Mouse (Mus musculus) yolk sac, embryonic 10.5 days (tissue): ENCODE results near the gene Hunk.

Experiments used
- DNase-seq: peaks from one replicate; pipeline ENCODE4 v3.0.0-alpha.2; 2017; ENCODE audit warnings: low spot score

Gene Hunk

DNA sequence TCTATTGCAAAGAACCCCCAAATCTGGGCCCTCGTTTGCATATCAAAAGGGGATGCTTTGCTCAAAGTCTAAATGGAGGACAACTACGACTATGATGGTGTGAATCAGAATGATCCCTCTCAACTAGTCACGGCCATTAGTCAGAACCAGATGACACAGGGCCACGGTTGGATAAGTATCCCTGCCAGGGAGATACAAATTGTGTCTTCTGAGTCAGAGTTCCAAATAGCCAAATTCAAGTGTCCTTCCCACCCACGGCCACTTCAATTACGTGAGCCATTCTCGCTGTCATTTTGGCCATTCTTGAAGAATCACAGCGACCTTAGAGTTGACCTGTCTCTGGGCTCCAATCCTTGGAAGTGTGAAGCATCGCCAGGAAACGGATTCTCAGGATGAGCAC lies 119.4 kb downstream of the Hunk start:
- DNase-seq: no peak

DNA sequence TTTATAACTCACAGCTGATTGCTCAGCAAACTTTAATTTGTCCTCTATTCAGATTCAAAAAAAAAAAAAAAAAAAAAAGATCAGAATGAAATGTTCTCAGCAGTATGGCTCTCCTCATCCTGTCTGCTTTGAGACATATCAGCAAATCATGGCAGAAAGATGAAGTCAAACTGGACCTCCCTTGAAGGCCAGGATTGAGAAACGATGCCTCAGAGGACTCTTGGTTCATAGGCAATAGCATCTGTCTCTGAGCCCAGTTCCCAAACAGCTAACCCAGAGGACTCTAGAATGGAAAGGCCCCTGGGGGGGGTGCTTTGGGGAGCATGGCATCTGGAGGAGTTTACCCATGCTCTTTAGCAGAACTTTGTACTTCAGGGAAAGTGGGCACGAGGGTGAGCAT lies 119.9 kb downstream of the Hunk start:
- no peak for DNase-seq

- no peak for DNase-seq
These were observed 125.9 kb downstream of the Hunk start for GRCm38 (mm10) chr16:90511551-90512296.

- no peak for DNase-seq
These were observed 131.2 kb downstream of the Hunk start for GRCm38 (mm10) chr16:90517041-90517440.

DNA sequence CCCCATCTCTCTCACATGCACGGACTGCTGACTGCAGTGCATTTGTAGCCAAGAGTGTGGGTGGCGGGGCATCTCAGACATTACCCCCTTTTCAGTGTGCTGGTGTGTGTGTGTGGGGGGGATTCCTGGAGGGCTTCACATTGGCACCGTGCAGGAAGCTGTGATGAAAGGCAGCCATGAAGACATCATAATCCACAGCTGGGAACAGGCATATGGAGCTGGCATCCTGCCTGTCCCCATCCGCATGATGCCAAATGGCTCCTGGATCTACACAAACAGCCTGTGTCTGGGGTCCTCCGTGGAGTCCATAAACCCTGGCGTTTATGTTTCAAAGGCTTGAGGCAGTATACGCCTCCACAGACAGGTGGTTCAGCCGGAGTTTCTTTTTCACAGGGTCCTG lies 132.4 kb downstream of the Hunk start:
- DNase-seq: no peak

- no peak for DNase-seq
These were observed 133.0 kb downstream of the Hunk start for GRCm38 (mm10) chr16:90518732-90519295.

DNA sequence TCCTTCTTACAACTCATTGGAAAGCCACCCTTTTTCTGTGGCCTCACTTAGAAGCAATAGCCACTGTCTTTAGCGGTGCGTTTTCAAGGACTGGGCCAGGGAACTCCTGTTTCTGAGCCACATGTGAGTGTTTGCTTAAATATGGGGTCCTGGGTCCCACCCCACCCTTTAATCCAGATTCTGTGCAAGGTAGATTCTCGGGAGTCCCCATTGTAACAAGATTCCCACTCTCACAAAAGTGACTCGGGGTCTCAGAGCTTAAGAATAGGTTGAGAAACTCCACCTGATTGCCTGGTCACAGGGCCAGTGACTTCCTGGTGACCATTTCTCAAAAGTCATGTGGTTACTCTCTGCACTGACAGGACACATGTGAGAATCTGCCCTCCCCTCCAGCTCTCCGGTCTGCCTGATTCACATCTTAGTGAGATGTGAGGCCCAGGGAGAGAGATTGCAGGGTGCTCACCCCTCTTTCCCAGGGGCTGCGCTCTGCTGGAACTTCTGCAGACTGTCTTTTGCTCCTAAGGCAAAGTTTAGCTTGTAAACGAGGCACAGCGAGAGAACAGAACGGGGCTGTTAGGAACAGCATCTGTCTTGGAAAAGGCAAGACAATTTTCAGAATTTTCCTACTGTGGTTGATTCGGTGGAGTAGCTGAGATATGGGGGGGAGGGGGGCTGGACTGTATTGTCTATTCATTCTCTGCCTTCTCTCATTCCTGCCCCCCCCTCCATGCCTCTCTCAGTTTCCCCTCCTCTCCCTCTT lies 135.6 kb downstream of the Hunk start:
- no peak for DNase-seq

- DNase-seq: no peak
These were observed 136.1 kb downstream of the Hunk start for GRCm38 (mm10) chr16:90521951-90522255.

- no peak for DNase-seq
These were observed 136.8 kb downstream of the Hunk start for GRCm38 (mm10) chr16:90522575-90522974.

GRCm38 (mm10) chr16:90523373-90523772 lies 137.6 kb downstream of the Hunk start:
- peak; percentile 20 for DNase-seq

DNA sequence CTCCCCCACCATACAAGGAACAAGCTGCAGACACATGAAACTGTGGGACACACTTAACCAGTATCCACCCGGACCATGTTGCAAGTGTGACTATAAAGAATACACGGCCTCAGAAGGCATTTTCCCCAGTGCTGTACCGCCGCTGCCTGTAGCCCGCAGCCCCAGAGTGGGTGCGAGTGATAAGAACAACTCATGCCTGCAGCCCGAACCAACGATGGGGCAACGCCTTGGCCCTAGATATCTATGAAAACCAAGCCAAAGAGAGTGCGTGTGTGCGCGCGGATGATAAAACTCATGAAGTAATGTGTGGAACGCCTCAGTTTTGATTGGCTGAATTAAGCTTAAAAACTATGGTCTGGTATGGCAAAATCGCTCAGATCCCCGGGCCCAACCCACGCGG lies 138.1 kb downstream of the Hunk start:
- DNase-seq: peak; percentile 14

DNA sequence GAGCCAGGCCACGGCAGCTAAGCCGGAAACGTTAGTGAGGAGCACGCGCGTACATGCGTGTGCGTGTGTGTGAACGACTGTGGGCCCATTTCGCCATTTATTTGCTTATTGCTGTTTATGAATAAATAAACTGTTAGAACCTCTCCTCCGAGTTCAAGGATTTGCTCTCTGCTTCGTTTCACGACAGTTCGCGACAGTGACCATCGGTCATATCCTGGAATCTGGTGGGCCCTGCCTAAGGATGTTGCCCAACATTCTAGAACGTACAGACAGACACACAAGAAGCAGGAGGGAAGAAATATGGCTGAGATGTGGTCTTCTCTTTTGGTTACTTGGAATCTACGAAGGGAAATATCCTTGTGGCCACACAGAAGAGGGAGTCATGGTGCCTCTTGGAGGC lies 138.6 kb downstream of the Hunk start:
- no peak for DNase-seq

DNA sequence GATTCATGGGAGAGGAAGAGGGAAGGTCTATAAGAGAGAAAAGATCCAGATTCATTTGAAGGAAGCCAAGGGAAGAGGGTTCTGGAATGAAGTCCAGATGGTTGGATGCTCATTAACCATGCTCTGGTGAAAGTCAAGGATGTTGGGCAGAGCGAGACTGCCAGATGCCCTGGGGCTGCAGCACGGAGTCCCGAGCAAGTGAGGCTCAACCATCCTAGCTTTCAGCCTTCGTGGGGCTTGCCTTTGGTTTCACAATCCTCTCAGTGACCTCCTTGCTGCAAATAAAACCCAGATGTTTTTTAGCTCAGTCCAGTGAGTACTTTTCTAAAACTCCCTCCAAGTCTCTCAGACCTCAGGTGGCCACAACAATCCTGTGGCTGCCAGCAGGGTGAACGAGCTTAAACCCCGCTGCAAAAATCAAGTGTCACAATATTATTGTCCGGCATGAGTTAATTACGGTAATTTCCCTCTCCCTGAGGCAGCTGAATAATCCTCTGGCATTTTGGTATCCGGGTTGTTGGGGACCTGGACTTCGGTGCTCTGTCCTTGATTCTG lies 147.4 kb downstream of the Hunk start:
- DNase-seq: no peak

GRCm38 (mm10) chr16:90534591-90534990 lies 148.8 kb downstream of the Hunk start:
- no peak for DNase-seq

DNA sequence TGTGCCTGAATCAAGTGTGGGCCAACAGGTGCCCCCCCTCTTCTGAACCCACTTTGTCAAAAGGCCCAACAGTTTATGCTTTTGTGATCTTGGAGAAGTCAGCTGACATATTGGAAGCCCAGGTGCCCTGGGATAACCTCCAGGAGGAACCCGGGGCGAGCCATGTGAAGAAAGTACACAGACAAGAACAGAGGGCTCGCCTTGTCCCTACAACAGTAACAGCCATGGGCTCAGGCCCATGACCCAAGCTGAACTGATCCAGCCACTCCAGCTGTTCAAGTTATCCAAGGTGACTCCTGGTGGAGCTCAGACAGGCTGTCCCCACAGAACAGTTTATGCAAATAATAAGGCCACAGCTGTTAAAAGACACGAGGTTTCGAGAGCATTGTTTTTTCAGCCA lies 153.1 kb downstream of the Hunk start:
- no peak for DNase-seq

- DNase-seq: no peak
These were observed 155.4 kb downstream of the Hunk start for GRCm38 (mm10) chr16:90541191-90541590.

GRCm38 (mm10) chr16:90542383-90542782 lies 156.6 kb downstream of the Hunk start:
- DNase-seq: no peak

DNA sequence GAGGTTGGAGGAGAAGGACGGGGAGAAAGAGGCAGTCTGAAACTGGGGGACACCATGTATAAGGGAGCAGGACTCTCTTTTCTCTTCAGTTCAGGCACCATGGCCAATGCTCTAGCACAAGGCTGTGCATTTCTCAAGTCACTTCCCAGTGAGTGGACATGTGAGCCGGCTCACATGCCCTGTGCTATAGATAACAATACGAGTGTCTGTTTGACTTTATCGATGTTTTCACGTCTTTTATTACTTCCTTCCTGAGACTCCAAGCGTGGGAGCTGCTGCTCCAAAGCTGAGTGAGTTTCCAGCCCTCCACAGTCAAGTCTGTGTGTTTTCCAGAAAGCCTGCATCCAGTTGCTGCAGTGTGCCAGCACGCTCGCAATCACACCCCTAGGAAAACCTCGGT lies 158.4 kb downstream of the Hunk start:
- DNase-seq: no peak

DNA sequence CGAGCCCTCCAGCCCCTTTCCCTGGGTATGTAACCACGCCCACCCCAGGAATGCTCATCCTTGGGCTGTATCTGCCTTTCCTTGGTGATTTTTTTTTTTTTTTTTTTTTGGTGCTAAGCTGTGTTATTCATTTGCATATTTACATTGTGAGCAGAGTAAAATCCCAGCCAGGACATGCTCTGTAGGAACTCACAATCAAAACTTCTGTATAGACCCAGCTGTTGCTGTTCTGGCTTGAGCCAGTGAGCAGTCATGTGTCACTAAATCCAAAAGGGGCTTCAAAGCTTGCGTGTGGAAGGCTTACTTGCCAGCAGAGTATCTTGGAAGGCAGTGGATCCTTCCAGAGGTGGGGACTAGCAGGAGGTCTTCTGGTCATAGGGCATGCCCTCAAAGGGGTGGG lies 159.7 kb downstream of the Hunk start:
- no peak for DNase-seq

- DNase-seq: no peak
These were observed 160.8 kb downstream of the Hunk start for GRCm38 (mm10) chr16:90546591-90546990.

DNA sequence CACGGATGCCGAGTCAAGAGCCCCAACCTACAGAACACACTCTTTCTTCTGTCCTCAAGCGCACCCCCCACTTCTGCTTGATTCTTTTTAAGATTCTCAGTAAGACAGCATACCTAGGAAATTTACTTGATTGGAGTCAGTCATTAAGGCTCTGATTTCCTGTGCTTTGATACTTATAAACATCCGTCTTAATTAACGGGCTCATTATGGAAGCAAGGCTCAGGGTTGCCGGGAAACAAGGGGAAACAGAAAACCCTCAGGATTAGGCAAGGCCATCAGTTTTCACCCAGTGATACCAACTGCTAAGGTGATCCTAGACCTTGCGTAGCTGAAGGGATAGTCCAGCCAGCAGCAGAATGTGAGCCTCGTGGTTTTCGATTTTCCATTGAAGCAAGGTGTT lies 162.2 kb downstream of the Hunk start:
- no peak for DNase-seq
